8 mouse cellular contexts compared by ENCODE assay signal in genomic region chr2:127269491-127270299, GRCm38 (mm10). TPM values are rescaled to one million over a fixed set of nuclear protein-coding genes. Genes with fewer than 3 reads are reported as not detected.
DNase-seq lines count a peak whose midpoint lies in the region; ATAC-seq lines count a peak whose summit lies in the region.

TSS of gene Stard7 (plus strand) at chr2:127270218.

- H3K9me3 ChIP-seq in hindbrain, embryonic 16.5 days (ENCODE audit: control insufficient read depth, low read length) = no peaks in the 10 kb centered on the region

- under 1% methylated on average over 49 of the region's 49 CpGs for WGBS in hindbrain, embryonic 16.5 days
- WGBS in macrophage (ENCODE audit: missing documents) = under 1% methylated on average over 45 of the region's 49 CpGs

- peak; percentile 90 for DNase-seq in WW6 (ENCODE audit: low read depth, low spot score)
- DNase-seq in cerebellum, postnatal 4 days (ENCODE audit: low spot score in 2 of 2) = peak; percentile 91 to 93
- DNase-seq in gastrocnemius, adult 18-20 months (ENCODE audit: low spot score) = peak; percentile 98
- DNase-seq in left cerebral cortex, adult 18-20 months (ENCODE audit: low spot score in 2 of 2) = peak; percentile 93 to 96
- DNase-seq in right cerebral cortex, adult 18-20 months = peak; percentile 98
- DNase-seq in urinary bladder, postnatal 10 days (ENCODE audit: low spot score) = peak; percentile 83

- peak within 1 kb of the TSS; percentile 95 for H3K27ac ChIP-seq in hindbrain, embryonic 16.5 days (ENCODE audit: low read depth, low read length)
- H3K27ac ChIP-seq in macrophage = peak within 1 kb of the TSS; percentile 51

- peak within 1 kb of the TSS; percentile 97 for H3K4me3 ChIP-seq in hindbrain, embryonic 16.5 days (ENCODE audit: low read length)
- H3K4me3 ChIP-seq in macrophage (ENCODE audit: inconsistent target) = peak within 1 kb of the TSS; percentile 94

- H3K4me2 ChIP-seq in hindbrain, embryonic 16.5 days (ENCODE audit: low read length) = peak within 1 kb of the TSS; percentile 86

- H3K27me3 ChIP-seq in hindbrain, embryonic 16.5 days (replicated peaks; ENCODE audit: control insufficient read depth, insufficient read depth, low read length) = no peaks in the 10 kb centered on the region

- no peaks in the 10 kb centered on the region for H3K36me3 ChIP-seq in hindbrain, embryonic 16.5 days (ENCODE audit: control insufficient read depth, insufficient read depth, low read length)
- no peaks in the 10 kb centered on the region for H3K36me3 ChIP-seq in macrophage (ENCODE audit: inconsistent target)

- peaks cover 11% of the 10 kb centered on the region for H3K4me1 ChIP-seq in hindbrain, embryonic 16.5 days (ENCODE audit: control insufficient read depth, insufficient read depth, low read depth, low read length)

- peak within 1 kb of the TSS; percentile 92 for H3K9ac ChIP-seq in hindbrain, embryonic 16.5 days (ENCODE audit: low read depth, low read length)

- peaks cover 39% of the 10 kb centered on the region for H3K79me2 ChIP-seq in macrophage (ENCODE audit: inconsistent target)

- peak; percentile 98 for ATAC-seq in hindbrain, embryonic 16.5 days

RNA-seq across cellular contexts. Expression of gene Stard7, which starts in this region (rescaled TPM):
- 100 to 1,000 TPM; 107 to 134 TPM for total RNA-seq in gastrocnemius, adult 18-20 months (2021)
- polyA plus RNA-seq in hindbrain, embryonic 16.5 days (2015; fragmentation: Nextera tagmentation; extraction: Ambion mirVana) = 85.9 and 91.6 TPM in 2 replicates
- total RNA-seq in left cerebral cortex, adult 18-20 months (2021) = 100 to 1,000 TPM; 100 to 104 TPM
- total RNA-seq in macrophage (2018; cell fraction: chromatin; rRNA removed) = 100 to 1,000 TPM in 10 of 26 experiments, 10 to 100 TPM in 16; 51.7 to 346 (median 79.5) TPM
- total RNA-seq in macrophage (2018; cell fraction: cytosol; rRNA removed) = 10 to 100 TPM; 23.2 to 49.7 (median 28.3) TPM
- 100 to 1,000 TPM in 5 of 26 experiments, 10 to 100 TPM in 21; 37.1 to 331 (median 70.5) TPM for total RNA-seq in macrophage (2018; cell fraction: nucleus; rRNA removed)
- polyA plus RNA-seq in macrophage (2018) = 14.5 to 35.9 TPM (median 26.1 TPM) in 3 replicates

Comparison
In these comparisons a context has a peak if more than half of its experiments do, and no peak if none do; other contexts are left out.
1. Peak in every context shown above with its lines: DNase-seq, ATAC-seq, H3K4me3 ChIP-seq and H3K27ac ChIP-seq.